Mouse (Mus musculus) common myeloid progenitor, adult 5-6 weeks (primary cell): Measurements from ENCODE around the gene Esm1. TPM values are rescaled to one million over a fixed set of nuclear protein-coding genes. Genes with fewer than 3 reads are reported as not detected.

Experiments used
- ATAC-seq: replicated peaks from 2 replicates; pipeline ENCODE4 v1.8.0; 2016; ENCODE audit warnings: low read depth, mild to moderate bottlenecking, moderate TSS enrichment, inconsistent platforms; ENCODE audit not compliant: poor library complexity, severe bottlenecking
- total RNA-seq: library from RNA; stranded (forward); fragments of 200-1000, 187-1606 nt; gene quantifications from 2 replicates; pipeline ENCODE4 v1.2.3, GENCODE M21; 2017

Gene Esm1
- 0.14 TPM in 1 of 2 replicates, not detected in the other for total RNA-seq

DNA sequence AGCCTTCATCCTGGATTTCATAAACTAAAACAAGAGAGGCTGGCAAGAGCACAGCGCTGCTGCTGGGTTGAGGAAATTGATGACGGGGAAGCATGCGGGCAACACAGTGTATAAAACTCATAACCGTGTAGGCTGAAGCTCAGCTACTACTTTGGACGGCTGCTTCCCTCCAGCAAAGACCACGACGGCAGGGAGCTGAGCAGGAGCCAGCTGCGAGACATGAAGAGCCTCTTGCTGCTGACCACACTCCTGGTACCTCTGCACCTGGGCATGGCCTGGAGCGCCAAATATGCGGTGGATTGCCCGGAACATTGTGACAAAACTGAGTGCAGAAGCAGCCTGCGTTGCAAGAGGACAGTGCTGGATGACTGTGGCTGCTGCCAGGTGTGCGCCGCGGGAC is at the start of gene Esm1:
Esm1 (plus strand) TSS at position 36 of the 400 bp plus-strand sequence.
- ATAC-seq, result peak; percentile 20; the same call in 1 of the 2 replicates

DNA sequence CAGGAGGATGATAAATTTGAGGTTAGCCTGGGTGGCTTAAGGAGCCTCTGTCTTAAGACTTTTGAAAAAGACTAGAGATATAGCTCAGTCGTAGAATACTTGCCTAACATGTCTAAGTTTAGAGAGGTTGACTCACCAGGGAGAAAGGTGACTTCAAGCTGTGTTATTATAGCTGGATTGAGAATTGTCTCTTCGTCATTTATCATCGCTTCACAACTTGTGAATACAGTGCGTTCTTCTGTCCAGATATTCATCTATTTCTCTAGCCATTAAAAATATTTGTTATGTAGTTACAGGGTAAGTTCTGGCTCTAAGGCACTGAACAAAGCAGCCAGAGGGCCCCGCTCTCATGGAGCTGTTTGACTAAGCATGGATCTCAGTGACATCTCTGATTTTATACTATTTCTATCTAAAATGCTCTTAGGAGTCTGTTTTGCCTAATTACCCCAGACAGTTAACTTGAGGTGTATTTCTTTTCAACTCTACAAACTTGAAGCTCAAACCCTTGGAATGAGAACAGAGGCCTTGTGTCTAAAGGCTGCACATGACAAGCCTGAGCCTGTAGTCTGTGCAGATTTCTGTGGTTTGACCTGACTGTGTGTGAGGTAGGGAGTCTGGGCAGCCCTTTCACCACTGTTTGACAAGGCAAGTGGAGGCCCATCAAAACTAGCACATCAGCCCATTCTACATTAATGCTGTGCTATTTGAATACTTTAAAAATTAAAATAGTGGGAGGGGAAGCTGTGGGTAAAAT is 45.0 kb upstream of the Esm1 start:
- no peak for ATAC-seq

DNA sequence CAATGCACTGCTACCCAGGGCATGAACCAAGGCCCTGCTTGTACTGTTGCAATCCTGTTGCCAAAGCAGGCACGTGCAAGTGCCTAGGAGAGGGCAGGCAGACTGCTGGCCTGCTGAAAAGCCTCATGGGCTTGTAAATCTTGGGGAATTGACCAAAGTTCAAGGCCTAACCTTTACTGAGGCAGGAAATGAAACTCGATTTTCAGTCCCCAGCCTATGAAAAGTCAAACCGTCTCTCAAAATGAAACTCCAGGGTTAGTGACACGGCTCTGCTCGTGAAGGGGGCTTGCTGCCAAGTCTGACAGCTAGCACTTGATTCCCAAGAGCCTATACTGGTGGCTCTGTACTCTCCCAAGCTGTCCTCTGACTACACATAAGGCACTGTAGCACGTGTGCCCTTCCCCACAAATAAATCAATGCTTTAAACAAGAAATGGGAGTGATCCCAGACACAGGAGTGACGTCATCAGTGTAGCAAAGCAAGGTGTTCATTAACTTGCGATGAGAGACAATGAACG is 41.4 kb upstream of the Esm1 start:
- no peak for ATAC-seq

DNA sequence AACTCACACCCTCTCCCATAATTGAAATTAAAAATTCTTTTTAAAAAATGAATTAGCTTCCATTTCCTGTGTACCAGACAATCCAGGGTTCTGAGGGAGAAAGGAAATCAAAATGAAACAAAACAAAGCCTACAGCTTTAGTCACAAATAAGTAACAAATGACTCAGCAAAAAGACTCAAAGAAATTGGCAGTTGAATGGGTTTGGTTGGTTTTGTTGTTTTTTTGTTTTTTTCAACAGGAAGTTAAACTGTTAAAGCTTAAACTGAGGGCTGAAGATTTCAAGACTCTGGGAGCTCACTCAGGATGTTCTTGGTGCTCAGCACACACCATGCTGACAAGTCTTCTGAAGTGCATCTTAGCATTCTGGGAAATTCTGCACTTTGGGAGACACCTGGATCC is 39.2 kb upstream of the Esm1 start:
- ATAC-seq, result peak; percentile 58

DNA sequence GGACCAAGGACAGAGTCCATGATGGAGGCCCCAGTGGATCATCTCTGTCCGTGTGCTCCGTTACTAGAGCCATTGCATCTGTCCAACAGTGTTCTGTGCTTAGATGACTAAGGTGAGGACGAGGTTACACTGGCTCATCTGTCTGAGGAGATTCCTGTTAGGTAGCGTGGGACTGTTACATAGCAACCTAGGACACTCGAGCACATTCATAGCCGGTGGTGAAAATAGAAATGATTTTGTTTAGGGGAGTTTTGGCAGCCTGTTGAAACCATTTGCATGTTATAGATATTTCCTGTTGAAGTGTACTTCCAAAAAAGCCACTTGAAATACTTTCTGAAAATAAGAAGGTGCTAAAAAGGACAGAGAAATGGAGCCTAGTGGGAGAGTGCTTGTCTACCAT is 35.3 kb upstream of the Esm1 start:
- ATAC-seq, result no peak

DNA sequence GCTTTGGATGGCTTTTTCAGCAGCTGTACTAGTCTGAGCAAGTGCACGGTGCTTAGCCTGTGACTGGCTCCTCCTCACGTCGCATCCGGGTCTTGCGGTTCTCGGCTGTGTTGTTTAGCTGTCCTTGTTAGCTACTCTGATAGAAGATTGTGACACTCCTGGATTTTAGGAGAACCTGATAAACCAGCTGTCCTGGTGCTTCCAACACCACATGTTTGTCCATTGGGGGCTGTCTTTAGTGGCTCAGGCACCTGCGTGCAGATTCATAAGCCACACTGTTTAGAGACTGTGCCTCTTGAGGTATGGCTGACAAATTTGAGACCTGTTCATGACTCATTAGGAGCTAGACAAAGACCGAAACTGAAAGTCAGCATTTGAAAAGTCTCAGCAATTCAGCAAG is 26.1 kb upstream of the Esm1 start:
- no peak for ATAC-seq

DNA sequence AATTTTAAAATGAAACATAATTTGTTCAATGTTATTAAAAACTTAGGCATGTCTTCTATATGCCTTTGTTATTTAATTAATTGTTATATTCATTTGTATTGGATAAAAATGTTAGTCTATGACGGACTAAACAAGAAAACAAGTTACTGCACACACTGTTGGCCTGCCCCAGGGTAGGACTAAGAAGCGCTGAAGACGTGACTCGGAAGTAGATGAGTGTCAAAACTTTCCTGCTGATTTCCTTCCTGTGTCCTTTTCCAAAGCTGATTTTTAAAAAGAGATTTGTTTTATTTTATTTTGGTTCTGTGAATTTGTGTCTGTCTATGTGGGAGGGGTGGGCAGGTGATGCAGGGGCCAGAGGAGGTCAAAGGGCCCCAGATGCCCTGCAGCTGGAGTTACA is 25.7 kb upstream of the Esm1 start:
- no peak for ATAC-seq

DNA sequence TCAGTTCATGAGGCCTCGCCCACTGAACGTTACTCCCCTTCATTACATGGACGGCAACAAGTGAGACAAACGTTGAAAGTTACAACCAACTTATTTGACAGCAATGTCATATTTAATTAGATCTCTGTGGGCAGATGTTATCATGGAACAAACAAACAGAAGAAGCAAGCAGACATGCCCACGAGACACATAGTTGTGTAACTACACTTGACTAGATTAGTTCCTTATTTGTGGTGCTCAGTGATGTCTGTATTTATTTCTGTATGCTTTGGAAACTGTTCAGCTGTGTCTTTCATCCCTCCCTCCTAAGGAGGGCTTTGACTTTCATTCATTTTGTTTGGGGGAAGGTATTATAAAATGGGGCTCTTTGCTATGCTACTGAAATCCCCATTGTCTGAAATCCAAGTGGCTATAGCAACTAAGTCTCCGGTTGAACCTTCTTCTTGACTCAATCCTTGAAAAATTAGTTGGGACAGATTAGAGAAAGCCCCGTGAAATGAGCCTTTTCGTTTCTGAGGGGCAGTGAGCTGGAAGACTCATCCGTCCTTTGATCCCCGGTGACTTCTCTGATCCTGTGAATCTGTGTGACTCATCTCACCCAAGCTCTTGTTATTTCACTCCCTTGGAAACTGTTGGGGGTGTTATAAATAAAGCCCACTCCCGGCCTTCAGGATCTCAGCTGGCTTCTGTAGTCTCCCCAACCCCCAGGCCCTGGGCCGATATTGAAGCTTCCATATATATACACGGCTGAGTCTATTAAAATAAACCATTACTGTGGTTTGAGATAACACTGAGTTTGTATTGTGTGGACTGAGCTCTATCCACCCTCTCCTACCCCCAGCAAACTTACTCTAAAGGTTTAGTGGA is 12.4 kb upstream of the Esm1 start:
- peak; percentile 47 for ATAC-seq

DNA sequence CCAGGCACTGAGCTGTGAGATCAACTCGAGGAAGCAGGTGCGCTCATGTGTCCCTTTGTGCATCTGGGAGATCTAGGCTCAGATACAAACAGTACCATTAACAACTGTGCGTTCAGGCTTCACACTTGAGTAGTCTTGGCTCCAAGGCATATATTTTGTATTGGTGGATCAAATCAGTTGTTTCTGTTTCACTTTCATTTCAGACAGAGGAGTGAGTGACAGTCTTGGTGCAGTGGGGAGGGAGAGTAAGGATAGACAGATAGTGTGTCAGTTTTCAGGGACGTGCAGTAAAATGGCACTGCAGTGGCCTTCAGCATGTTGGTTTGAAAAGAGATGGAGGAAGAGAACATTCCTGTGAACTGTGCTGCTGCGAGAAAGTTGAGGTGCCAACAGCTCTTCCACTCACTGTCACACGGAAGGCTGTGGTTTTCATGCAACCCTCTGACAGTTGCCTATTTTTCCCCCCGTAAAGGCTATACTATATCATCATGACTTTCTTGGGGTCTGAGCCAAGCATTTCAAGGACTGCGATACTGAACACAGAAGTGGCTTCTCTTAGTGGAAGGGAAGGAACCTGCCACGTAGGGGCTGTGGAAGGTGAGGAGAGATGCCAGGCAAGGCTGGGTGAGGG is 11.5 kb upstream of the Esm1 start:
- ATAC-seq, result peak; percentile 73

DNA sequence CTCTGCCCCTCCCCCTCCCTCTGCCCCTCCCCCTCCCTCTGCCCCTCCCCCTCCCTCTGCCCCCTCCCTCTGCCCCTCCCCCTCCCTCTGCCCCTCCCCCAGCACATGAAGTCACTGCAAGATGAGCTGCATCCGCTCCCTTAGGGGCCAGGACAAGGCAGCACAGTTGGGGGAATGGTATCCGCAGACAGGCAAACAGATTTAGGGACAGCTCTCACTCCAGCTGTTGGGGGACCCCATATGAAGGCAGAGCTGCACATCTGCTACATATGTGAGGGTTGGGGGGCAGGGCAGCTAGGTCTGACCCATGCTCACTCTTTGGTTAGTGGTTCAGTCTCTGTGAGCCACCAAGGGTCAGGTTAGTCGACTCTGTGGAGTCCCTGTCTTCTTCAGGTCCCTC is 10.1 kb upstream of the Esm1 start:
- ATAC-seq, result no peak

DNA sequence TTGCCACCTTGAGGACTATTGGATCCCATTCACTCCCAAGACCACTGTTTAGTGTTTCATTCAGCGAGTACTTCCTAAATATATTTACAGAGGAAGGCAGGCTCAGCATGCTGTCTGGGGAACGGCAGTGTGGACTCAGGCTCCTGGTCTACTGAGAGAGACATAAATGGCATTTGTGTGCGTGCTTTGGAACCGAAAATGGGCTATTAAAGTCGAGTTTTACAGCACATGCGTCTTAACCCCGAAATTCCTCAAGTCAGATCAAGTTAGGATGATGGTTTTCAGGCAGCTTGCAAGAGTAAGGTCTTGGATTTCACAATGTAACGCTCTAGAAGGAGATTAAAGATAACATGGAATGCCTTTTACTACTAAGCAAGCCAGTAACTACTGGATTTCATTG is 8.7 kb upstream of the Esm1 start:
- no peak for ATAC-seq

DNA sequence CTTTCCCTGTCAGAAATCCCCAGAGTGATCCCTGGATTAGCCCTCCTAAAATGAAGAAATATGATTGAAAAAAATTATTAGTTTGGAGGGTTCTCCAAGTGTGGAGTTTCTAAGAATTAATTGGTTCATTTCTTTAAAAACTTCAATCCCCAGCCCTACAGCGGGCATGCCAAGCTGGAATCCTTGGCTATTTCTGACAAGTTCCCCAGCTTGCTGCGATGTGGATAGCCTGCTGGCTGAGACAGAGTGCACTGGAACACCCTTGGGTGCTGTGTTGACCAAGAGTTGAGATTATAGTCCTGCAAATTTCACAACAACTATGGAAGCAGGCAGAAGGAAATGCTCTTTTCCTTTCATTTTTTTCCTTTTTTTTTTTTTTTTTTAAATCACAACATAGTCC is 7.8 kb upstream of the Esm1 start:
- no peak for ATAC-seq

DNA sequence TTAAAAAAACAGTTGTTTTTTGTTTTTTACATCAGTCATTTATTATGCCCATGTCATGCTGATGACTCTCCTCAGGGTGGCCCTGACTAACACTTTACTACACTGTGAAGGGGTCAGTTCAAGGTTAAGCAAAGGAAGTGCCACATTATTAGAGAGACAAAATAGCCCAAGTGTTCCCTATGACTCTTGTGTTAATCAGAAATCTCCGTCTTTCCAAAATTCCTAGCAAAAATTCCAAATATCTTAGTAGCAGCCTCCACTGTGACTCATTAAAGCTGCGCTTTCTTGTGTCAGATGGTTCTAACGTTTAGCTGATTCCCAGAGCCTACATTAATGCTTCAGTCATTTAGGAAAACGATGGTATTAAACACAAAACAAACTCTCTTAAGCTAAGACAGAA is 7.3 kb upstream of the Esm1 start:
- no peak for ATAC-seq

DNA sequence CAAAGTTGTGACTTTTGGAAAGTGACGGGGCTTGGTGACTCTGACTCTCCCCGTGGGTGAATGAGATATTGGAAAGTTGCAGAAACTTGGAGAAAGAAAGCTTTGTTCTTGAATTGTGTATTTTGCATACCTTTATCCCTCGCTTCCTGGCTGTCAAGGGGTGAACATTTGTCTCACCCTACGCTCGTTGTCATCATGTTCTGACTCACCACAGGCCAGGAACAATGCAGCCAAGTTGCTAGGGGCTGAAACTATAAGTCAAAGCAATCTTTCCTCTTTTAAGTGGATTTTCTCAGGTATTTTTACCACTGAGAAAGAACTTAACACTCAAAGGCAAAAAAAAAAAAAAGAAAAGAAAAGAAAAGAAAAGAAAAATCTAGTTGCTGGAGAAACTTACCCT is 6.3 kb upstream of the Esm1 start:
- ATAC-seq, result no peak

DNA sequence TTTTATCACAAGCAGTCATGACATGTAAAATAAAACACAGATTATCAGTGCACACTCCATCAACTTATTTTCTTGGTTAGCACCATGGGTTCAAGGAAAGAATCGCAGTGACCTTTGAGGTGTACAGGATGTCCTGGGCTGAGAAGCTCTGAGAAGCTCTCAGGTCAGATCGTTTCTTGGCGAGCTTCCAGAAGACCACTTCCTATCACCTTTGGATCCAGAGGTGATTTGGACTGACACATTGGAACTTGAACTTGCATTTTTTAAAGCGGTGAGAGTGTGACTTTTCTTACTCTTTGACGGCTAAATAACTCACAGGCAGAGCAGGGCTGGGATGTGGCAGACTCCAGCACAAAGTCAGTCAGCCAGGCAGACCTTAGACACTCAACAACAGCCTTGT is 4.1 kb upstream of the Esm1 start:
- ATAC-seq, result no peak

DNA sequence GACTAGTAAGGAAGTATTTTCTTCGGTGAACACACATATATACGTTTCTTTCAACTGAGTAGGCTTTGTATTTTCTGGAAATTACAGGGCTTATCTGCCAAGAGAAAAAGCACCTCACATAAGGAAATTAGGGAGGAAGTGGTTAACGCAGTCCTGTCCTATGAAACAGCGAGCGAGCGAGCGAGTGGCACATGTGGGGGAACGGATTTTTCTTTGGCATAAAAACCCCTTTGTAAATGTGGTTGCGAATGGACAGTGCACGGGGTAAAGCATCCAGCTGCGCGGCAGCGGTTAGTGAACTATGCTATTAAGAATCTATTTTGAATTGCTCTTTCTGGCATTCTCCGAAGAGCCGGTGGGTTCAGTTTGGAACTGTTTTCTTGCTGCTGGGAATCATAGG is 1.9 kb downstream of the Esm1 start:
- ATAC-seq, result peak; percentile 64

DNA sequence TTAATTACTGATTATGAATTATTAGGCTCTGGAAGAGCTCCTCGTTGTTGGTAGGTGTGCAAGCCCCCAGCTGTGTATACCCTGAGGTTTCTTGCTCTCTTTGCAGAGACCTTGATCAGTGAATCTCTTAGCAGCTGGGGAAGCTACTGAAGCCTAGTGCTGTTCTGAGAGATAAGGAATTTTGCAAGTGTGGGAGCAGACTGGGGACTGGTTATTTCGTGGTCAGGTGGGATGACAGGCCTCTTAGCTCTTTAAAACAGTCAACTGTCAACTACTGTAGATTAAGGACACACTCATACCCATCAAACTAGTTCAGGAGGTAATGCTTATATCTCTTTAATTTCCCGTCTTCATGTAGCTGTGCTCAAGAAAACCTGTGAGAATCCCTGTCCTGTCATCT is 2.9 kb downstream of the Esm1 start:
- ATAC-seq, result peak; percentile 69

DNA sequence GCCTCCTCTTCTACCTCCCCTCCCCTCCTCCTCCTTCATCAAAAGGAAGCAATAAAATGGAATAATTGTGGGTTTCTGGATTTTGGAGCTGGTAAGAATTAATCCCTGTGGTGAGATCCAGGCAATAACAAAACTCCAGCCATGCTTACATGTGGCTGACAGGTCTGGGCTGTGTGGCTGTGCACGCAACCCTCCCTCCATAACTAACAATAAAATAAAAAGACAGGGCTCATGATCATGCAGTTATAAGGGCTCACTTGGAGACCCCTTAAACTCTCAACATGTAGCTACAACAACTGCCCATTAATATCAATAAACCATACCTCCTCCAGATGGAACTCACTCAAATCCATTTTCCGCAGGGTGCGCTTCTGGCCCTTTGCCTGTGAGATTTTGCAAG is 4.4 kb downstream of the Esm1 start:
- no peak for ATAC-seq

DNA sequence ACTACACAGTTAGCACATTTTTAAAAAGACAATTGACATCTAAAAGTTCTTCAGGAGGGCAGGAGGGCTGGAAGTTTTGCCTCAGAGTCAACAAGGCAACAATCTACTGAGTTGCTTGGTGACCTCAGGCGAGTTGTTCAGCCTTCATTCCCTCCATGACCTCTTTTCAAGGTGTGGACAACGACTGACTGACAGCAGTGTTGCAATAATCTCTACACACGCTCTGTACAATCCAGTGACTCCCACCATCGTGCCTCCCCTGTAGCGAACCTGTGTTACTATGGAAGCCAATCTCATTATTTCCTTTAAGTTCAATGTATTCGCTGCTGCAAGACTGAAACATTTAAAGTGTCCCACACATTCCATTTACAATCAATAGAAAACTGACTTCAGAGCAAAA is 12.4 kb downstream of the Esm1 start:
- ATAC-seq, result no peak

DNA sequence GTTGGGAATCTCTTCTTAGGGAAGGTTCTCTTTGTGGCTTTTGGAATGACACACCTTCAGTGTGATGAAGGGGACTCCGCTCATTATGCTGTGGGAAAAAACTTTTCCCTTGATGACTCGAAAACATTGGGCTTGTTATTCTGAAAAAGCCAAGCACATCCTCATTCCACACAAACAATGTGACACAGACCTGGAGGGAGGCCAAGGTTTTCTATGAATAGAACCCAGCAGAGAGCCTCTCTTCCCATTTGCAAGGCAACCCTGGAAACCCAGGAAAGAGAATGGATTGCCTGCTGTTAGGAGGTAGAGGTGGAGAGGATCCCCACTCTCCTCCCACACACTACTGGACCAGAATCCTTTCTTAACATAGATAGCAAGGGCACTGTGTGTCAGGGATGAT is 14.6 kb downstream of the Esm1 start:
- no peak for ATAC-seq

DNA sequence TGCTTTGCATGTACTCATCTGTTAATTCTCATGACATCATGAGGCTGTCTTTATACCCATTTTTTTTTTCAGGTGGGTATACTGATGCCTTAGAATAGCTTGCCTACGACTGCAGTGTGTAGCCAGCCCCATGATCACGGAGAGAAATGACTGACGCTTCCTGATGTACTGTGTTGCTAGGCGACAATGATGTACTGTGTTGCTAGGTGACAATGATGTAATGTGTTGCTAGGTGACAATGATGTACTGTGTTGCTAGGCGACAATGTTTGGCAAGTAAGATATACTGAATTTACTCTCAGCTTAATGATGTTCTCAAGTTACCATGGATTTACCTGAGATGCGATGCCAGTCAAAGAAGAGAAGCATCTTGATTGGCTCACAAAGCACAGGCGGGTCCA is 16.4 kb downstream of the Esm1 start, which contains the start of gene Gzmk:
Gzmk (minus strand) TSS at position 98 of the 400 bp plus-strand sequence.
- ATAC-seq, result peak; percentile 36; the same call in 1 of the 2 replicates
